Mouse (Mus musculus): ENCODE data around the gene Cyp26b1. TPM values are rescaled to one million over a fixed set of nuclear protein-coding genes. Genes with fewer than 3 reads are reported as not detected.
A peak's percentile ranks its signal among the peaks of the same experiment; 100 is the strongest.

Gene Cyp26b1
- total and polyA plus RNA-seq, 2 experiments from 2014 or later: 33.1 to 90.5 TPM

DNA sequence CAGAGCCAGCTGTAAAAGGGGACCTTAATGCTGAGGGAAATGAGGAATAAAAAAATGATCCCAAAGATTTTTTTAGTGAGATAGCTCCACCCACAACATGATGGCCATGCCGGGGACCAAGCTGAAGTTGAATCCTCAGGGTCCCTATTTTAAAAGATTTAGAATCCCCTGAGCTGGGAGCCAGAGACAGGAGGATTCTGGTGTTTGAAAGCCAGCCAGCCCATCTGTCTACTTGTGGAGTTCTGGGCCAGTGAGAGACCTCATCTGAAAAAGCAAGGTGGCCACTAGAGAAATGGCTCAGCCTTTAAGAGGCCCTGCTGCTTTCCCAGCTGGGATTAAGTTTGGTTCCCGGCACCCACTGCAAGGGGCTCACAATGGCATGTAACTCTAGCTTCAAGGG is 26.9 kb downstream of the Cyp26b1 start:
- peaks cover 7% of the 10 kb centered on the region; the same call in 1 of the 2 replicates for H3K4me1 ChIP-seq (ENCODE audit: insufficient read depth, low read length)
- H3K27me3 ChIP-seq (ENCODE audit: insufficient read depth, low read length): no peaks in the 10 kb centered on the region
- WGBS: 57% methylated on average over 2 of the region's 2 CpGs
- H3K36me3 ChIP-seq (ENCODE audit: insufficient read depth, low read length): no peaks in the 10 kb centered on the region
- no peak for TF ChIP-seq CTCF (IDR thresholded peaks at IDR 0.05; ENCODE audit: low read depth)
- no peak for DNase-seq (ENCODE audit: low spot score)
- H3K9me3 ChIP-seq (ENCODE audit: low read length): no peaks in the 10 kb centered on the region
- no peak overlapping the region for H3K4me2 ChIP-seq (ENCODE audit: low read depth, low read length)
- H3K27ac ChIP-seq: no peak overlapping the region
- ATAC-seq: no peak
- H3K9ac ChIP-seq (replicated peaks; ENCODE audit: low read length): no peak overlapping the region
- no peak overlapping the region for H3K4me3 ChIP-seq (ENCODE audit: low read length)

- Histone ChIP-seq H3K27ac (no peak overlapping the region), H3K27me3 (ENCODE audit: insufficient read depth, low read length) (no peaks in the 10 kb centered on the region), H3K4me1 (ENCODE audit: insufficient read depth, low read length) (peaks cover 6% of the 10 kb centered on the region; the same call in 1 of the 2 replicates), H3K4me2 (ENCODE audit: low read depth, low read length) (no peak overlapping the region), H3K36me3 (ENCODE audit: insufficient read depth, low read length) (no peaks in the 10 kb centered on the region), H3K9me3 (ENCODE audit: low read length) (no peaks in the 10 kb centered on the region), H3K9ac (replicated peaks; ENCODE audit: low read length) (no peak overlapping the region), H3K4me3 (ENCODE audit: low read length) (no peak overlapping the region)
- WGBS: 85% methylated on average over 5 of the region's 5 CpGs
- no peak for TF ChIP-seq CTCF (IDR thresholded peaks at IDR 0.05; ENCODE audit: low read depth)
- ATAC-seq (no peak), DNase-seq (ENCODE audit: low spot score) (no peak)
These were observed 28.5 kb downstream of the Cyp26b1 start for GRCm38 (mm10) chr6:84565245-84565644.

GRCm38 (mm10) chr6:84562948-84563347 is 30.8 kb downstream of the Cyp26b1 start:
- no peaks in the 10 kb centered on the region for H3K27me3 ChIP-seq (ENCODE audit: insufficient read depth, low read length)
- DNase-seq (ENCODE audit: low spot score) (no peak), ATAC-seq (no peak)
- 0 out of 2 replicates have a peak, but pooled peaks cover 4% of the 10 kb centered on the region for H3K4me1 ChIP-seq (ENCODE audit: insufficient read depth, low read length)
- 62% methylated on average over 4 of the region's 4 CpGs for WGBS
- no peak overlapping the region for H3K27ac ChIP-seq
- no peaks in the 10 kb centered on the region for H3K36me3 ChIP-seq (ENCODE audit: insufficient read depth, low read length)
- no peak overlapping the region for H3K4me2 ChIP-seq (ENCODE audit: low read depth, low read length)
- TF ChIP-seq CTCF (IDR thresholded peaks at IDR 0.05; ENCODE audit: low read depth): no peak
- H3K4me3 ChIP-seq (ENCODE audit: low read length): no peak overlapping the region
- H3K9me3 ChIP-seq (ENCODE audit: low read length): no peaks in the 10 kb centered on the region
- H3K9ac ChIP-seq (replicated peaks; ENCODE audit: low read length): no peak overlapping the region

GRCm38 (mm10) chr6:84561171-84561570 is 32.5 kb downstream of the Cyp26b1 start:
- H3K27me3 ChIP-seq (ENCODE audit: insufficient read depth, low read length): no peaks in the 10 kb centered on the region
- H3K4me3 ChIP-seq (ENCODE audit: low read length): no peak overlapping the region
- no peak for DNase-seq (ENCODE audit: low spot score)
- H3K27ac ChIP-seq: no peak overlapping the region
- H3K9me3 ChIP-seq (ENCODE audit: low read length): no peaks in the 10 kb centered on the region
- WGBS: 91% methylated on average over 1 of the region's 1 CpGs
- no peak overlapping the region for H3K9ac ChIP-seq (replicated peaks; ENCODE audit: low read length)
- no peak for ATAC-seq
- no peak overlapping the region for H3K4me2 ChIP-seq (ENCODE audit: low read depth, low read length)
- no peak for TF ChIP-seq CTCF (IDR thresholded peaks at IDR 0.05; ENCODE audit: low read depth)
- H3K4me1 ChIP-seq (ENCODE audit: insufficient read depth, low read length): no peaks in the 10 kb centered on the region
- no peaks in the 10 kb centered on the region for H3K36me3 ChIP-seq (ENCODE audit: insufficient read depth, low read length)

GRCm38 (mm10) chr6:84549852-84550437 is 43.8 kb downstream of the Cyp26b1 start:
- H3K36me3 ChIP-seq (ENCODE audit: insufficient read depth, low read length): no peaks in the 10 kb centered on the region
- no peak for TF ChIP-seq CTCF (IDR thresholded peaks at IDR 0.05; ENCODE audit: low read depth)
- H3K4me3 ChIP-seq (ENCODE audit: low read length): no peak overlapping the region
- no peak for ATAC-seq
- H3K4me1 ChIP-seq (ENCODE audit: insufficient read depth, low read length): no peaks in the 10 kb centered on the region
- H3K4me2 ChIP-seq (ENCODE audit: low read depth, low read length): no peak overlapping the region
- 73% methylated on average over 9 of the region's 9 CpGs for WGBS
- no peaks in the 10 kb centered on the region for H3K27me3 ChIP-seq (ENCODE audit: insufficient read depth, low read length)
- H3K9ac ChIP-seq (replicated peaks; ENCODE audit: low read length): no peak overlapping the region
- DNase-seq (ENCODE audit: low spot score): no peak
- H3K9me3 ChIP-seq (ENCODE audit: low read length): no peaks in the 10 kb centered on the region
- H3K27ac ChIP-seq: no peak overlapping the region

DNA sequence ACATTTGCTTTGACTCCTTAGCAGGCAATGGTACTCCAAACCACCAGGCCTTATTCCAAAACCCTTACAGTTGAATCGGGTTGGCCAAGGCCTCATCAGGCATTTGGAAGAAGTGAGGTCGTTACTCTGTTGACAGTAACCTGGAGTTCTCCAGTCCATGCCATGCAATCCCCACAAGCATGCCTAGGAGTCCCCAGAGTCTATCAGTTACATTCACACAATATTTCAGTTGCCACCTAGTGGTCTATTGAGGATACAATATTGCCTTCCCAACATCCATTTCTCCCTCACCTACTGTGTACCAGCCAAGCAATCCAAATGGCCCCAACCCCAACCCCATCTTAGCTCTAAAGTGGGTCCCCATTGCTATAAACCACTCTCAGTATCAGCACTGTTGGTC is 48.3 kb downstream of the Cyp26b1 start:
- ATAC-seq (no peak), DNase-seq (ENCODE audit: low spot score) (no peak)
- no peak overlapping the region for H3K9ac ChIP-seq (replicated peaks; ENCODE audit: low read length)
- no peak overlapping the region for H3K27ac ChIP-seq
- no peak overlapping the region for H3K4me3 ChIP-seq (ENCODE audit: low read length)
- no peak overlapping the region for H3K4me2 ChIP-seq (ENCODE audit: low read depth, low read length)
- peak; percentile 42 for TF ChIP-seq CTCF (IDR thresholded peaks at IDR 0.05; ENCODE audit: low read depth)
- no peaks in the 10 kb centered on the region for H3K9me3 ChIP-seq (ENCODE audit: low read length)
- H3K27me3 ChIP-seq (ENCODE audit: insufficient read depth, low read length): no peaks in the 10 kb centered on the region
- 81% methylated on average over 2 of the region's 2 CpGs for WGBS
- H3K4me1 ChIP-seq (ENCODE audit: insufficient read depth, low read length): no peaks in the 10 kb centered on the region
- H3K36me3 ChIP-seq (ENCODE audit: insufficient read depth, low read length): no peaks in the 10 kb centered on the region

- no peak for TF ChIP-seq CTCF (IDR thresholded peaks at IDR 0.05; ENCODE audit: low read depth)
These were observed 49.3 kb downstream of the Cyp26b1 start for GRCm38 (mm10) chr6:84544359-84544758.

More at GRCm38 (mm10) chr6:84544359-84544758, 49.3 kb downstream of the Cyp26b1 start:
- H3K9me3 ChIP-seq (ENCODE audit: low read length): no peaks in the 10 kb centered on the region
- 85% methylated on average over 3 of the region's 3 CpGs for WGBS
- no peak overlapping the region for H3K27ac ChIP-seq
- H3K27me3 ChIP-seq (ENCODE audit: insufficient read depth, low read length): no peaks in the 10 kb centered on the region
- H3K9ac ChIP-seq (replicated peaks; ENCODE audit: low read length): no peak overlapping the region
- H3K36me3 ChIP-seq (ENCODE audit: insufficient read depth, low read length): no peaks in the 10 kb centered on the region
- H3K4me1 ChIP-seq (ENCODE audit: insufficient read depth, low read length): no peaks in the 10 kb centered on the region
- H3K4me3 ChIP-seq (ENCODE audit: low read length): no peak overlapping the region
- ATAC-seq (no peak), DNase-seq (ENCODE audit: low spot score) (no peak)
- H3K4me2 ChIP-seq (ENCODE audit: low read depth, low read length): no peak overlapping the region
